Mouse (Mus musculus): Measurements from ENCODE around the gene Gabpa. TPM values are rescaled to one million over a fixed set of nuclear protein-coding genes. Genes with fewer than 3 reads are reported as not detected.

Gabpa gene
- total and polyA plus RNA-seq, 2 experiments from 2014 or later = 19.7 to 21.1 TPM

DNA sequence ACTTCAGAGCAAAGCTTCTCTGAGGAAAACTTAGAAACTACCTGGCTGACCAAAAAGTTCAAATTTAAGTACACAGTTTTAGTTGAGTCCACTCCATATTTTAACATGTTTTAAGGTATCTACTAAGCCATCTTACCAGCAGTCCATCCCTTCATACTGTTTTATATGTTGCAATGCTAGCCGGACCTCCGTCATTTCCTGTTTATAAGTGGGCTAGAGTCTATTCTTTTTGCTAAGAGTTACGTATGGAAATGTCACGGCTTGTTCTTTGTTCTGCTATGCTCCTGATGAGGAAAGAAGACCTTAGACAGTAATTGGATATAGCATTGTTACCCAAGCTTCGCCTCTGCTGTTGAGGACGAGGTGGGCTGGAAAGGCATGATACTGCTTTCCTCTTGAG is 18.8 kb downstream of the Gabpa start:
- ATAC-seq (ENCODE audit: insufficient read depth, low read depth) (no peak), DNase-seq (ENCODE audit: low spot score) (no peak)
- Histone ChIP-seq H3K36me3 (replicated peaks; ENCODE audit: control insufficient read depth, insufficient read depth, low read length) (peaks cover 83% of the 10 kb centered on the region), H3K9ac (replicated peaks; ENCODE audit: low read depth, low read length) (no peak overlapping the region), H3K9me3 (replicated peaks; ENCODE audit: control insufficient read depth, low read length) (no peaks in the 10 kb centered on the region), H3K27ac (ENCODE audit: low read depth) (no peak overlapping the region), H3K4me1 (ENCODE audit: control insufficient read depth, insufficient read depth) (no peaks in the 10 kb centered on the region), H3K4me2 (ENCODE audit: low read depth, low read length) (no peak overlapping the region), H3K4me3 (ENCODE audit: low read depth, low read length) (no peak overlapping the region), H3K27me3 (ENCODE audit: control insufficient read depth, insufficient read depth, low read length) (no peaks in the 10 kb centered on the region)
- WGBS = 92% methylated on average over 6 of the region's 6 CpGs
- TF ChIP-seq CTCF (IDR thresholded peaks at IDR 0.05; ENCODE audit: low read depth) = no peak
- no peak for TF ChIP-seq EP300 (IDR thresholded peaks at IDR 0.05; ENCODE audit: low read depth)

DNA sequence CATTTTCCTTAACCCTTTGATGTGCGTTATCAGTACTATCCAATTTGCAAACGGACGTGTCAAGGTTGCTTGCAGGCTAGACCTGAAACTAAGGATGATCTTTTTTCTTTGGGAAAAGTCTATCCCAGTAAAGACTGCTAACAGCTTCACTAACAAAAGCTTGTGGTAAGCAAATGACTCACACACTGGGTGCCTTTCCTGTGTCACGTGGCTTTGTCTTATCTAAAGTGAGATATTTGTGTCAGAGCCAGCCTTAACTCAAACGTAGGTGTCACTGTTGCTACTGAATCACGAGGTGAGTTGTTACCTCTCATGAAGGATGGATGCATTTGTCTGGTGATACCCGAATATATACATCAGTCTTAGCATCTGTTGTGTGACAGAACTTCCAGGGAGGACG is 29.9 kb downstream of the Gabpa start:
- Histone ChIP-seq H3K27me3 (ENCODE audit: control insufficient read depth, insufficient read depth, low read length) (no peaks in the 10 kb centered on the region), H3K27ac (ENCODE audit: low read depth) (no peak overlapping the region), H3K4me2 (ENCODE audit: low read depth, low read length) (no peak overlapping the region), H3K9me3 (replicated peaks; ENCODE audit: control insufficient read depth, low read length) (no peaks in the 10 kb centered on the region), H3K4me1 (ENCODE audit: control insufficient read depth, insufficient read depth) (no peaks in the 10 kb centered on the region), H3K36me3 (replicated peaks; ENCODE audit: control insufficient read depth, insufficient read depth, low read length) (peaks cover 33% of the 10 kb centered on the region), H3K4me3 (ENCODE audit: low read depth, low read length) (no peak overlapping the region), H3K9ac (replicated peaks; ENCODE audit: low read depth, low read length) (no peak overlapping the region)
- TF ChIP-seq EP300 (IDR thresholded peaks at IDR 0.05; ENCODE audit: low read depth) = no peak
- TF ChIP-seq CTCF (IDR thresholded peaks at IDR 0.05; ENCODE audit: low read depth) = no peak
- 67% methylated on average over 8 of the region's 8 CpGs for WGBS
- no peak for ATAC-seq (ENCODE audit: insufficient read depth, low read depth)
- no peak for DNase-seq (ENCODE audit: low spot score)

DNA sequence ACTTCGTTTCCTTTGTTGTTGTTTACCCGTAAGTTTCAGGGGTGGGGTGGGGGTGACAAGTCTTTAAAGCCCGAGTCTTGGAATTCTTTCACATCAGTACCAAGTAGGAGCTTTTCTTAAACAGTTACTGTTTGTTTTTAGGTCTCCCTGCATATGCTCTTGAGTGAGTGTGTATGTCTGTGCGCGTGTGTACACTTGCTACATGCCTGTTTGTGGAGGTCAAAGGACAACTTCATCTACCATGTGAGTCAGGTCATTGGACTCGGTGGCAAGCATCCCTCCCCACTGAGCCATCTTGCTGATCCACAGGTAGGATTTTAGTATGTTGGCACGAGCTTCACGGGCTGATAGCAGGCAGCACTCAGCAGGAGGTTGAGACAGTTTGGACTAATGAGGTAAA is 39.1 kb downstream of the Gabpa start:
- Histone ChIP-seq H3K27ac (ENCODE audit: low read depth) (no peak overlapping the region), H3K4me2 (ENCODE audit: low read depth, low read length) (no peak overlapping the region), H3K27me3 (ENCODE audit: control insufficient read depth, insufficient read depth, low read length) (no peaks in the 10 kb centered on the region), H3K36me3 (replicated peaks; ENCODE audit: control insufficient read depth, insufficient read depth, low read length) (no peaks in the 10 kb centered on the region), H3K9me3 (replicated peaks; ENCODE audit: control insufficient read depth, low read length) (no peaks in the 10 kb centered on the region), H3K4me1 (ENCODE audit: control insufficient read depth, insufficient read depth) (no peaks in the 10 kb centered on the region), H3K9ac (replicated peaks; ENCODE audit: low read depth, low read length) (no peak overlapping the region), H3K4me3 (ENCODE audit: low read depth, low read length) (no peak overlapping the region)
- TF ChIP-seq EP300 (IDR thresholded peaks at IDR 0.05; ENCODE audit: low read depth) = no peak
- TF ChIP-seq CTCF (IDR thresholded peaks at IDR 0.05; ENCODE audit: low read depth) = no peak
- WGBS = 80% methylated on average over 8 of the region's 8 CpGs
- ATAC-seq (ENCODE audit: insufficient read depth, low read depth) (no peak), DNase-seq (ENCODE audit: low spot score) (no peak)

DNA sequence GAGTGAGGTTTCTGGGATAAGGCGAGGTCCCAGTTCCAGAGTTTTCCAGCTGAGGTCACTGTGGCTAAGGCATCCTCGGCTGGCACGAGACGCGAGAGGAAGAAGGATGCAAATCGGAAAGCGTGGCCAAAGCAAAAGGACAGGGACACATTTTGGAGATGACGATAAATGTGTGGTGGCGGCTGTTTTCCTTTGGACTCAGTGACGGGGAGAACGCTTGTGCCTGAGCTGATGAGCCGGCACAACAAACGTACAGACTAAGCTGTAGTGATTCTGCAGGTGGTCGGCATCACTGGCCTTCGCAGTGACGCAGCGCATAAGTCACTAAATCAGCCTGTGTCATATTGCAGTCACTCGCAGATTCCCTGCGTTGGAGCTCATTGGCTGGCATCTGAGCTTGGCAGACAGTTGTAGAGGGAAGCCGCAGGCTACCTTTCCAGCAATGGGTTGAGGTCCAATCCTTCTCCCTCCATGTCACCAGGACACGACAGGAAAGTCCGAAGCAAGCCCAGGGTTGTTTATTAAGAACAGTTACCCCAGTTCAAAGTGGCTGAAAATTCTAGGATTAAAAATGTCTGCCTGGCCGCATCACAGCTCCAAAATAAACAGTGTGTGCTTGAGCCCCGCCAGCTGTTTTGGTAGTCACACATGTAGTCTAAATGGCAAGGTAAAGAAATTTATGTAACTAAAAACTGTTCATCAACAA is 40.4 kb downstream of the Gabpa start:
- ATAC-seq (ENCODE audit: insufficient read depth, low read depth) (no peak), DNase-seq (ENCODE audit: low spot score) (no peak)
- Histone ChIP-seq H3K27me3 (ENCODE audit: control insufficient read depth, insufficient read depth, low read length) (no peaks in the 10 kb centered on the region), H3K36me3 (replicated peaks; ENCODE audit: control insufficient read depth, insufficient read depth, low read length) (no peaks in the 10 kb centered on the region), H3K4me2 (ENCODE audit: low read depth, low read length) (peak overlapping the region; percentile 14; the same call in 1 of the 2 replicates), H3K27ac (ENCODE audit: low read depth) (no peak overlapping the region), H3K4me3 (ENCODE audit: low read depth, low read length) (no peak overlapping the region), H3K9ac (replicated peaks; ENCODE audit: low read depth, low read length) (no peak overlapping the region), H3K9me3 (replicated peaks; ENCODE audit: control insufficient read depth, low read length) (no peaks in the 10 kb centered on the region), H3K4me1 (ENCODE audit: control insufficient read depth, insufficient read depth) (no peaks in the 10 kb centered on the region)
- TF ChIP-seq EP300 (IDR thresholded peaks at IDR 0.05; ENCODE audit: low read depth) (no peak), CTCF (IDR thresholded peaks at IDR 0.05; ENCODE audit: low read depth) (peak; percentile 25)
- 67% methylated on average over 24 of the region's 24 CpGs for WGBS

DNA sequence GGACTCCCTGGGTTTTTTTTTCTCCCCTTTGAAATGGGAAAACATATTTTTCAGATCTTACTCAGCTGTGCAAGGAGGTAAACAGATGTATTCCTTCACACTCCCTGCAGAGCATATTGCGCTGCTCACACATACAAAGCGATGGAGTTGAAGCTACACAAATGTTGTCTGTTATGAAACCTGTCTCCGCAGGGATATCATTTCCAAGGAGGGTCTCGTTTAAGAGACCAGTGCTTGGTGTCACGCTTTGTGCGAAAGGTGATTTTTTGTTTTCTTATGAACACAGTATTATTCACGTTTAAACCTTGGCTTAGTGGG is 41.0 kb downstream of the Gabpa start:
- ATAC-seq (ENCODE audit: insufficient read depth, low read depth) (no peak), DNase-seq (ENCODE audit: low spot score) (no peak)
- H3K27me3 ChIP-seq (ENCODE audit: control insufficient read depth, insufficient read depth, low read length) = no peaks in the 10 kb centered on the region
- H3K9me3 ChIP-seq (replicated peaks; ENCODE audit: control insufficient read depth, low read length) = no peaks in the 10 kb centered on the region
- TF ChIP-seq CTCF (IDR thresholded peaks at IDR 0.05; ENCODE audit: low read depth) = no peak
- TF ChIP-seq EP300 (IDR thresholded peaks at IDR 0.05; ENCODE audit: low read depth) = no peak
- no peak overlapping the region for H3K4me3 ChIP-seq (ENCODE audit: low read depth, low read length)
- H3K4me2 ChIP-seq (ENCODE audit: low read depth, low read length) = no peak overlapping the region
- WGBS = 77% methylated on average over 7 of the region's 7 CpGs
- no peak overlapping the region for H3K9ac ChIP-seq (replicated peaks; ENCODE audit: low read depth, low read length)
- H3K4me1 ChIP-seq (ENCODE audit: control insufficient read depth, insufficient read depth) = no peaks in the 10 kb centered on the region
- no peaks in the 10 kb centered on the region for H3K36me3 ChIP-seq (replicated peaks; ENCODE audit: control insufficient read depth, insufficient read depth, low read length)
- no peak overlapping the region for H3K27ac ChIP-seq (ENCODE audit: low read depth)

DNA sequence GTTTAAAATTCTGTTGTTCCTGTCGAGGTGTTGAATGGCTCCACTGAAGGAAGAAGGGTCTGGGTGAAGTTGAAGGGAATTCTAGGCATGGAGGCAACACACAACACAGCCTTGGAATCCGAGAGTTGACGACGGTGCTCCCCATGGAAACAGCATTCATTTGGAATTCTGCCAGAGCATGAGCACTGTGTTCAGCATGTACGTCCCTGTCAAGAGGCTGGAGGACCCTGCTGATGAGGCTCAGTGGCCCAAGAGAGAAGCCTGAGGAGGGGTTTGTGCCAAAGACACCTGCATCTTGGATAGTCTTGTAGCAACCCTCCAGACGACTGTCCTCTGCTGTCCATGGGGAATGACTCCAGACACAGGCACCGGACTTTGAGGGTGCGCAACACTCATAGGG is 41.4 kb downstream of the Gabpa start:
- no peaks in the 10 kb centered on the region for H3K4me1 ChIP-seq (ENCODE audit: control insufficient read depth, insufficient read depth)
- ATAC-seq (ENCODE audit: insufficient read depth, low read depth) (no peak), DNase-seq (ENCODE audit: low spot score) (no peak)
- no peak overlapping the region for H3K9ac ChIP-seq (replicated peaks; ENCODE audit: low read depth, low read length)
- no peak overlapping the region for H3K4me3 ChIP-seq (ENCODE audit: low read depth, low read length)
- H3K9me3 ChIP-seq (replicated peaks; ENCODE audit: control insufficient read depth, low read length) = no peaks in the 10 kb centered on the region
- H3K27ac ChIP-seq (ENCODE audit: low read depth) = no peak overlapping the region
- no peaks in the 10 kb centered on the region for H3K36me3 ChIP-seq (replicated peaks; ENCODE audit: control insufficient read depth, insufficient read depth, low read length)
- WGBS = 41% methylated on average over 8 of the region's 8 CpGs
- no peak overlapping the region for H3K4me2 ChIP-seq (ENCODE audit: low read depth, low read length)
- no peaks in the 10 kb centered on the region for H3K27me3 ChIP-seq (ENCODE audit: control insufficient read depth, insufficient read depth, low read length)
- no peak for TF ChIP-seq EP300 (IDR thresholded peaks at IDR 0.05; ENCODE audit: low read depth)
- TF ChIP-seq CTCF (IDR thresholded peaks at IDR 0.05; ENCODE audit: low read depth) = no peak
